Mouse (Mus musculus): ENCODE measurements around the gene Hic2. TPM values are rescaled to one million over a fixed set of nuclear protein-coding genes. Genes with fewer than 3 reads are reported as not detected.

Hic2 gene
- polyA plus RNA-seq, 1 experiment = 1.1 TPM

- TF ChIP-seq POLR2AphosphoS2 (IDR thresholded peaks at IDR 0.05; ENCODE audit: insufficient read length, low read depth) (no peak), E2F4 (IDR thresholded peaks at IDR 0.05; ENCODE audit: insufficient read depth) (no peak), MYOD1 (IDR thresholded peaks at IDR 0.05; ENCODE audit: control insufficient read depth in 1 of 3, insufficient read length in 2 of 3, low read depth in 2 of 3) (no peak), CEBPB (IDR thresholded peaks at IDR 0.05; ENCODE audit: insufficient read depth, poor library complexity, severe bottlenecking) (no peak), SRF (IDR thresholded peaks at IDR 0.05; ENCODE audit: control insufficient read depth, insufficient read length, low read depth) (no peak), MAX (IDR thresholded peaks at IDR 0.05; ENCODE audit: low read depth) (no peak), USF1 (IDR thresholded peaks at IDR 0.05; ENCODE audit: low read depth) (no peak)
- no peaks in the 10 kb centered on the region for H3K27me3 ChIP-seq (ENCODE audit: control insufficient read depth, insufficient read depth, insufficient read length)
- H3K79me2 ChIP-seq (ENCODE audit: control insufficient read depth, insufficient read depth) = no peaks in the 10 kb centered on the region
- no peak overlapping the region for H3K4me2 ChIP-seq (ENCODE audit: low read depth)
- no peak overlapping the region for H3ac ChIP-seq (ENCODE audit: control insufficient read depth, insufficient read length)
- peaks cover 12% of the 10 kb centered on the region for H3K36me3 ChIP-seq (ENCODE audit: control insufficient read depth, insufficient read depth)
- H3K4me3 ChIP-seq = no peak overlapping the region
These were observed 74.1 kb downstream of the Hic2 start for GRCm38 (mm10) chr16:17307461-17307860.

- Histone ChIP-seq H3K27me3 (ENCODE audit: control insufficient read depth, insufficient read depth, insufficient read length) (no peaks in the 10 kb centered on the region), H3ac (ENCODE audit: control insufficient read depth, insufficient read length) (no peak overlapping the region), H3K36me3 (ENCODE audit: control insufficient read depth, insufficient read depth) (peaks cover 16% of the 10 kb centered on the region), H3K4me3 (no peak overlapping the region), H3K79me2 (ENCODE audit: control insufficient read depth, insufficient read depth) (no peaks in the 10 kb centered on the region), H3K4me2 (ENCODE audit: low read depth) (no peak overlapping the region)
- no peak for TF ChIP-seq MYOG (IDR thresholded peaks at IDR 0.05; ENCODE audit: control insufficient read depth in 1 of 3, insufficient read depth in 1 of 3, insufficient read length in 2 of 3, low read depth in 2 of 3)
- no peak for TF ChIP-seq MAX (IDR thresholded peaks at IDR 0.05; ENCODE audit: low read depth)
- no peak for TF ChIP-seq POLR2A (IDR thresholded peaks at IDR 0.05; ENCODE audit: insufficient read length, low read depth)
- no peak for TF ChIP-seq POLR2AphosphoS2 (IDR thresholded peaks at IDR 0.05; ENCODE audit: insufficient read length, low read depth)
- TF ChIP-seq SRF (IDR thresholded peaks at IDR 0.05; ENCODE audit: control insufficient read depth, insufficient read length, low read depth) = no peak
- TF ChIP-seq TCF12 (IDR thresholded peaks at IDR 0.05; ENCODE audit: insufficient read depth, poor library complexity, severe bottlenecking) = no peak
- TF ChIP-seq CEBPB (IDR thresholded peaks at IDR 0.05; ENCODE audit: insufficient read depth, poor library complexity, severe bottlenecking) = no peak
- no peak for TF ChIP-seq USF1 (IDR thresholded peaks at IDR 0.05; ENCODE audit: low read depth)
- TF ChIP-seq E2F4 (IDR thresholded peaks at IDR 0.05; ENCODE audit: insufficient read depth) = no peak
- TF ChIP-seq MYOD1 (IDR thresholded peaks at IDR 0.05; ENCODE audit: control insufficient read depth in 1 of 3, insufficient read length in 2 of 3, low read depth in 2 of 3) = no peak
These were observed 75.7 kb downstream of the Hic2 start for GRCm38 (mm10) chr16:17309036-17309435.

GRCm38 (mm10) chr16:17312531-17312930, 79.2 kb downstream of the Hic2 start:
- H3K36me3 ChIP-seq (ENCODE audit: control insufficient read depth, insufficient read depth) = peaks cover 14% of the 10 kb centered on the region
- no peak overlapping the region for H3K4me3 ChIP-seq
- H3K27me3 ChIP-seq (ENCODE audit: control insufficient read depth, insufficient read depth, insufficient read length) = no peaks in the 10 kb centered on the region
- no peak overlapping the region for H3K4me2 ChIP-seq (ENCODE audit: low read depth)
- no peak overlapping the region for H3ac ChIP-seq (ENCODE audit: control insufficient read depth, insufficient read length)
- no peak for TF ChIP-seq USF1 (IDR thresholded peaks at IDR 0.05; ENCODE audit: low read depth)
- no peaks in the 10 kb centered on the region for H3K79me2 ChIP-seq (ENCODE audit: control insufficient read depth, insufficient read depth)

Other genes starting within 250 kb of the Hic2 start
- gene Ypel1, start 163.9 kb upstream of the Hic2 start, polyA plus RNA-seq (2012; fragmentation: generic; extraction: Trizol) = 2.7 TPM
- 48.5 TPM for gene Ppil2, start 122.3 kb upstream of the Hic2 start, polyA plus RNA-seq (2012; fragmentation: generic; extraction: Trizol)
- 13.5 TPM for gene 2610318N02Rik, start 108.4 kb upstream of the Hic2 start, polyA plus RNA-seq (2012; fragmentation: generic; extraction: Trizol)
- 17.3 TPM for gene Sdf2l1, start 101.2 kb upstream of the Hic2 start, polyA plus RNA-seq (2012; fragmentation: generic; extraction: Trizol)
- 8.2 TPM for gene Ydjc, start 89.0 kb upstream of the Hic2 start, polyA plus RNA-seq (2012; fragmentation: generic; extraction: Trizol)
- 0.17 TPM for gene Ccdc116, start 86.3 kb upstream of the Hic2 start, polyA plus RNA-seq (2012; fragmentation: generic; extraction: Trizol)
- 124 TPM for gene Ube2l3, start 30.9 kb upstream of the Hic2 start, polyA plus RNA-seq (2012; fragmentation: generic; extraction: Trizol)
- 0.07 TPM for gene Rimbp3, start 25.0 kb upstream of the Hic2 start, polyA plus RNA-seq (2012; fragmentation: generic; extraction: Trizol)
- 2.7 TPM for gene Tmem191c, start 42.5 kb downstream of the Hic2 start, polyA plus RNA-seq (2012; fragmentation: generic; extraction: Trizol)
- 0.10 TPM for gene Serpind1, start 97.8 kb downstream of the Hic2 start, polyA plus RNA-seq (2012; fragmentation: generic; extraction: Trizol)
- 12.0 TPM for gene Snap29, start 172.4 kb downstream of the Hic2 start, polyA plus RNA-seq (2012; fragmentation: generic; extraction: Trizol)
- 37.8 TPM for gene Pi4ka, start 172.7 kb downstream of the Hic2 start, polyA plus RNA-seq (2012; fragmentation: generic; extraction: Trizol)
- gene Crkl, start 218.4 kb downstream of the Hic2 start, polyA plus RNA-seq (2012; fragmentation: generic; extraction: Trizol) = 14.8 TPM